Mouse (Mus musculus): Measurements from ENCODE around the gene Il5.

The Il5 gene

GRCm38 (mm10) chr11:53720715-53721114 is at the start of gene Il5:
Gene Il5 (plus strand): TSS chr11:53720794.
- DNase-seq: no peak

GRCm38 (mm10) chr11:53671414-53671813 is 49.2 kb upstream of the Il5 start:
- DNase-seq: no peak

- no peak for DNase-seq
Measured at GRCm38 (mm10) chr11:53680141-53680540, 40.5 kb upstream of the Il5 start.

- DNase-seq: no peak
Measured at GRCm38 (mm10) chr11:53681686-53682085, 38.9 kb upstream of the Il5 start.

- DNase-seq: no peak
Measured at GRCm38 (mm10) chr11:53682170-53682569, 38.4 kb upstream of the Il5 start.

- DNase-seq: no peak
Measured at GRCm38 (mm10) chr11:53682994-53683530, 37.5 kb upstream of the Il5 start.

- peak; percentile 47 to 55 for DNase-seq
Measured at GRCm38 (mm10) chr11:53691979-53692378, 28.6 kb upstream of the Il5 start.

- DNase-seq: no peak
Measured at GRCm38 (mm10) chr11:53698521-53698920, 22.1 kb upstream of the Il5 start.

- no peak for DNase-seq
Measured at GRCm38 (mm10) chr11:53699351-53699750, 21.2 kb upstream of the Il5 start.

- DNase-seq: peak; percentile 66 to 76
Measured at GRCm38 (mm10) chr11:53706236-53706933, 14.2 kb upstream of the Il5 start.

- peak; percentile 95 to 97 for DNase-seq
Measured at GRCm38 (mm10) chr11:53706934-53707717, 13.5 kb upstream of the Il5 start, which contains the start of gene Rad50. Gene Rad50 (minus strand): TSS chr11:53707319.

- no peak for DNase-seq
Measured at GRCm38 (mm10) chr11:53707718-53708009, 12.9 kb upstream of the Il5 start.

- DNase-seq: no peak
Measured at GRCm38 (mm10) chr11:53719701-53720100, 893 bp upstream of the Il5 start.

- DNase-seq: no peak
Measured at GRCm38 (mm10) chr11:53731457-53731856, 10.9 kb downstream of the Il5 start.

- no peak for DNase-seq
Measured at GRCm38 (mm10) chr11:53732244-53732643, 11.7 kb downstream of the Il5 start.

- DNase-seq: peak; percentile 8 to 17
Measured at GRCm38 (mm10) chr11:53733824-53734223, 13.2 kb downstream of the Il5 start.

GRCm38 (mm10) chr11:53734431-53734830 is 13.8 kb downstream of the Il5 start:
- DNase-seq: no peak

GRCm38 (mm10) chr11:53734970-53735681 is 14.5 kb downstream of the Il5 start:
- no peak for DNase-seq

GRCm38 (mm10) chr11:53735682-53736245 is 15.2 kb downstream of the Il5 start:
- DNase-seq: peak; percentile 66 to 82

GRCm38 (mm10) chr11:53736771-53737572 is 16.4 kb downstream of the Il5 start:
- peak; percentile 86 to 90 for DNase-seq

GRCm38 (mm10) chr11:53737573-53737946 is 17.0 kb downstream of the Il5 start:
- DNase-seq: peak; percentile 75 to 83

- DNase-seq: peak; percentile 11 to 31
Measured at GRCm38 (mm10) chr11:53742353-53742752, 21.8 kb downstream of the Il5 start.
